Mouse (Mus musculus): ENCODE measurements at regions not wholly inside any gene's neighbourhood (a gene's known extent, or its start where the extent isn't known, plus 50 kb on each side); places are given as distances from the start of the nearest gene placed in this dataset.
A peak's percentile ranks its signal among the peaks of the same experiment; 100 is the strongest.

GRCm38 (mm10) chrX:122021749-122022148 is 375.5 kb downstream of the Nap1l3 start:
- no peak for TF ChIP-seq EP300 (IDR thresholded peaks at IDR 0.05; ENCODE audit: low read depth)
- peak; percentile 39 for TF ChIP-seq CTCF (IDR thresholded peaks at IDR 0.05; ENCODE audit: low read depth)
